Comparison of ENCODE assay signal across 36 mouse cellular contexts in the genomic region with DNA sequence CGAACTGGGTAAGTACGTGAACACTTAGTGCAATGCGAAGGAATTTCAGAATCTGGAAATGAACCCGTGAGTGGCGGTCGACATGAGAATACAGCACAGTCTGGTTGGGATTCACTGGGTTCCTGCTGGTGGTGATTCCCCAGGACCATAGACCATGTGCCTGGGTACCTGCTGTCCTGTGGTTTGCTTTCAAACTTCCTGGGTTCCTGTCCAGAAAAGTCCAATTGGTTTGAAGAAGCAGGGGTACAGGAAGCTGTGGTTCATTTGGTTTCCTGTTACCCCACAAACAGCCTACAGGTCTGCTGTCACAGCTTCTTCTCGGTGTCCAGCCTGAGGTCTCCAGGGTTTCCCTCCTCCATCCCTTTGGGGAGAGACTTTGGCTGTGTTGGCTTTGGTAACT. TPM values are rescaled to one million over a fixed set of nuclear protein-coding genes. Genes with fewer than 3 reads are reported as not detected.
A peak's percentile ranks its signal among the peaks of the same experiment; 100 is the strongest.
DNase-seq lines count a peak whose midpoint lies in the region; ATAC-seq and TF ChIP-seq lines count a peak whose summit lies in the region.
"Had no signal": no experiment of that assay in that cellular context is flagged by ENCODE, and none has a peak within 500 bp of the region (broad histone marks: within the 10 kb centered on the region; RNA-seq: fewer than 3 reads in every experiment).

No protein-coding gene starts in this region.

- no peak overlapping the region for H3K27ac ChIP-seq in stomach, postnatal 0 days (replicated peaks)
- H3K27ac ChIP-seq: embryonic facial prominence, embryonic 10.5 days; embryonic facial prominence, embryonic 15.5 days; forebrain, embryonic 12.5 days; heart, embryonic 10.5 days; heart, embryonic 15.5 days; hindbrain, embryonic 14.5 days; layer of hippocampus, adult 2 months; limb, embryonic 10.5 days; limb, embryonic 15.5 days; liver, embryonic 14.5 days; midbrain, embryonic 15.5 days; stomach, embryonic 15.5 days had no signal

- H3K27me3 ChIP-seq in splenic B cell, adult 2 months (ENCODE audit: control insufficient read depth, insufficient read depth, low read length, poor library complexity, severe bottlenecking) = no peaks in the 10 kb centered on the region
- no peaks in the 10 kb centered on the region for H3K27me3 ChIP-seq in stomach, postnatal 0 days (ENCODE audit: control insufficient read depth, insufficient read depth, low read length)
- H3K27me3 ChIP-seq: embryonic facial prominence, embryonic 15.5 days; forebrain, embryonic 12.5 days; heart, embryonic 15.5 days; limb, embryonic 15.5 days; midbrain, embryonic 15.5 days; stomach, embryonic 15.5 days had no signal

- ATAC-seq in stomach, postnatal 0 days (ENCODE audit: low FRiP score, low TSS enrichment) = no peak
- ATAC-seq: forebrain, postnatal 0 days; midbrain, embryonic 15.5 days had no signal

- no peak for TF ChIP-seq CTCF in stomach, postnatal 0 days (IDR thresholded peaks at IDR 0.05; ENCODE audit: low read depth)

- no peak for TF ChIP-seq EP300 in stomach, postnatal 0 days (optimal IDR thresholded peaks at IDR 0.05)

- H3K9me3 ChIP-seq in stomach, postnatal 0 days (ENCODE audit: control insufficient read depth, low read length) = no peaks in the 10 kb centered on the region
- H3K9me3 ChIP-seq: embryonic facial prominence, embryonic 10.5 days; embryonic facial prominence, embryonic 15.5 days; forebrain, embryonic 12.5 days; heart, embryonic 10.5 days; heart, embryonic 15.5 days; limb, embryonic 10.5 days; limb, embryonic 15.5 days; midbrain, embryonic 15.5 days; stomach, embryonic 15.5 days had no signal

- 91% methylated on average over 7 of the region's 7 CpGs for WGBS in stomach, postnatal 0 days

- no peaks in the 10 kb centered on the region for H3K4me1 ChIP-seq in stomach, postnatal 0 days (replicated peaks; ENCODE audit: control insufficient read depth, insufficient read depth)
- H3K4me1 ChIP-seq: embryonic facial prominence, embryonic 15.5 days; forebrain, embryonic 12.5 days; limb, embryonic 15.5 days; midbrain, embryonic 15.5 days; stomach, embryonic 15.5 days had no signal

- no peak overlapping the region for H3K9ac ChIP-seq in stomach, postnatal 0 days (ENCODE audit: low read length)
- H3K9ac ChIP-seq: embryonic facial prominence, embryonic 15.5 days; forebrain, embryonic 12.5 days; forebrain, postnatal 0 days; heart, embryonic 15.5 days; hindbrain, embryonic 14.5 days; limb, embryonic 15.5 days; liver, embryonic 14.5 days; lung, embryonic 14.5 days; midbrain, embryonic 15.5 days; stomach, embryonic 15.5 days had no signal

- no peaks in the 10 kb centered on the region for H3K36me3 ChIP-seq in splenic B cell, adult 2 months (ENCODE audit: control insufficient read depth, insufficient read depth, low read length, poor library complexity, severe bottlenecking)
- no peaks in the 10 kb centered on the region for H3K36me3 ChIP-seq in stomach, postnatal 0 days (ENCODE audit: control insufficient read depth, insufficient read depth, low read length)
- H3K36me3 ChIP-seq: embryonic facial prominence, embryonic 10.5 days; embryonic facial prominence, embryonic 15.5 days; forebrain, embryonic 12.5 days; heart, embryonic 10.5 days; heart, embryonic 15.5 days; limb, embryonic 10.5 days; limb, embryonic 15.5 days; midbrain, embryonic 15.5 days; stomach, embryonic 15.5 days had no signal

- no peak overlapping the region for H3K4me2 ChIP-seq in stomach, postnatal 0 days (replicated peaks; ENCODE audit: low read depth)
- H3K4me2 ChIP-seq: embryonic facial prominence, embryonic 15.5 days; forebrain, embryonic 12.5 days; heart, embryonic 15.5 days; hindbrain, embryonic 14.5 days; limb, embryonic 15.5 days; lung, embryonic 14.5 days; midbrain, embryonic 15.5 days; stomach, embryonic 15.5 days had no signal

- H3K4me3 ChIP-seq in stomach, postnatal 0 days (ENCODE audit: low read depth, low read length) = no peak overlapping the region
- H3K4me3 ChIP-seq: embryonic facial prominence, embryonic 10.5 days; embryonic facial prominence, embryonic 15.5 days; forebrain, embryonic 12.5 days; heart, embryonic 10.5 days; heart, embryonic 15.5 days; layer of hippocampus, adult 2 months; limb, embryonic 10.5 days; limb, embryonic 15.5 days; midbrain, embryonic 15.5 days; stomach, embryonic 15.5 days had no signal

- peak; percentile 5 for DNase-seq in thymus, postnatal 0 days (ENCODE audit: low spot score)
- DNase-seq in thymus, postnatal 25 days = no peak
- DNase-seq in T-cell, adult 2 months (ENCODE audit: low spot score) = peak; percentile 8
- peak; percentile 42 for DNase-seq in induced T-regulatory cell, adult 2 months (ENCODE audit: low read depth)
- DNase-seq in splenic B cell, adult 2 months (ENCODE audit: low read depth, low spot score) = peak; percentile 23
- no peak for DNase-seq in urinary bladder, postnatal 25 days (ENCODE audit: low spot score)
- no peak for DNase-seq in lung, postnatal 4 days
- no peak for DNase-seq in stomach, postnatal 0 days (ENCODE audit: low spot score)
- DNase-seq: adrenal gland, adult 2 months; adrenal gland, postnatal 36 days; cerebellum, adult 18-20 months; cerebellum, postnatal 10 days; forebrain, postnatal 0 days; gastrocnemius, postnatal 10 days; kidney, adult 18-20 months; kidney, postnatal 36 days; layer of hippocampus, postnatal 36 days; lung, embryonic 14.5 days; lung, postnatal 14 days; right cerebral cortex, postnatal 4 days; thymus, postnatal 36 days had no signal

RNA-seq across cellular contexts. Expression of a gene that starts 27.2 kb away (rescaled TPM):
- 0.69 and 0.87 TPM in 2 replicates for polyA plus RNA-seq in thymus, postnatal 0 days (2015; fragmentation: Nextera tagmentation; extraction: Ambion mirVana)
- 0.51 and 0.53 TPM in 2 replicates for polyA plus RNA-seq in stomach, postnatal 0 days (2015; fragmentation: Nextera tagmentation; extraction: Ambion mirVana)
- polyA plus RNA-seq: adrenal gland, adult 2 months; C2C12; gonadal fat pad, adult 2 months; spleen, adult 2 months had no signal

Comparison
In these comparisons a context has a peak if more than half of its experiments do, and no peak if none do; other contexts are left out.
1. DNase-seq: peak in thymus, postnatal 0 days (single experiment), T-cell, adult 2 months (single experiment), induced T-regulatory cell, adult 2 months (single experiment) and splenic B cell, adult 2 months (single experiment); none in thymus, postnatal 25 days (single experiment), urinary bladder, postnatal 25 days (single experiment), lung, postnatal 4 days (0 of 2) and stomach, postnatal 0 days (single experiment).